Comparison of ENCODE assay signal across 27 mouse cellular contexts in genomic region chr3:37257776-37258175, GRCm38 (mm10). TPM values are rescaled to one million over a fixed set of nuclear protein-coding genes. Genes with fewer than 3 reads are reported as not detected.
DNase-seq lines count a peak whose midpoint lies in the region; TF ChIP-seq lines count a peak whose summit lies in the region.
"Had no signal": no experiment of that assay in that cellular context is flagged by ENCODE, and none has a peak within 500 bp of the region (broad histone marks: within the 10 kb centered on the region; RNA-seq: fewer than 3 reads in every experiment).

No protein-coding gene starts in this region.

- no peak for DNase-seq in testis, postnatal 14 days (ENCODE audit: low spot score)
- DNase-seq in CD4-positive helper T cell, adult 2 months (ENCODE audit: low read depth, low spot score): peak; percentile 68
- peak; percentile 4 for DNase-seq in T-cell, adult 2 months (ENCODE audit: low spot score)
- DNase-seq in embryo, embryonic 10 days (ENCODE audit: low spot score): no peak
- no peak for DNase-seq in cerebellum, adult 9-10 months
- DNase-seq: adrenal gland, adult 2 months; adrenal gland, postnatal 10 days; adrenal gland, postnatal 25 days; B cell, adult 2 months; cerebellum, adult 11 months; cerebellum, adult 18-20 months; cerebellum, adult 8-10 months; cerebellum, postnatal 10 days; cerebellum, postnatal 25 days; embryo, embryonic 11 days; forebrain, postnatal 0 days had no signal

- H3K4me3 ChIP-seq in testis, adult 2 months (ENCODE audit: control insufficient read depth, low read depth, low read length): peak overlapping the region; percentile 2; the same call in 1 of the 2 replicates
- H3K4me3 ChIP-seq: embryonic facial prominence, embryonic 13.5 days; embryonic facial prominence, embryonic 15.5 days; erythroblast, embryonic 14.5 days; forebrain, embryonic 10.5 days; forebrain, embryonic 12.5 days had no signal

- H3K27me3 ChIP-seq in testis, adult 2 months (ENCODE audit: control insufficient read depth, insufficient read depth, low read length): no peaks in the 10 kb centered on the region
- H3K27me3 ChIP-seq: embryonic facial prominence, embryonic 13.5 days; embryonic facial prominence, embryonic 15.5 days; forebrain, embryonic 12.5 days had no signal

- H3K36me3 ChIP-seq in testis, adult 2 months (ENCODE audit: control insufficient read depth, insufficient read depth, low read length): no peaks in the 10 kb centered on the region
- H3K36me3 ChIP-seq: embryonic facial prominence, embryonic 13.5 days; embryonic facial prominence, embryonic 15.5 days; forebrain, embryonic 10.5 days; forebrain, embryonic 12.5 days; G1E had no signal

- TF ChIP-seq CTCF in testis, adult 2 months (IDR thresholded peaks at IDR 0.05; ENCODE audit: control insufficient read depth, insufficient read depth, insufficient replicate concordance, low read depth, low read length): no peak

- 0 out of 2 replicates have a peak overlapping the region, but pooled peaks have one; percentile 5 for H3K27ac ChIP-seq in testis, adult 2 months (ENCODE audit: control insufficient read depth, insufficient read depth, low read depth, low read length)
- H3K27ac ChIP-seq: embryonic facial prominence, embryonic 13.5 days; embryonic facial prominence, embryonic 15.5 days; forebrain, embryonic 10.5 days; forebrain, embryonic 12.5 days had no signal

- no peak for TF ChIP-seq POLR2A in testis, adult 2 months (IDR thresholded peaks at IDR 0.05; ENCODE audit: control insufficient read depth, low read depth, low read length)

- H3K4me1 ChIP-seq in testis, adult 2 months (ENCODE audit: control insufficient read depth, insufficient read depth, low read length): peaks cover 5% of the 10 kb centered on the region
- H3K4me1 ChIP-seq: embryonic facial prominence, embryonic 13.5 days; embryonic facial prominence, embryonic 15.5 days; forebrain, embryonic 10.5 days; forebrain, embryonic 12.5 days had no signal

RNA-seq across cellular contexts. Expression of gene Il21, which starts 25.3 kb away (rescaled TPM):
- polyA plus RNA-seq in testis, adult 2 months (2012; rRNA removed): 0.06 and 0.10 TPM in 2 replicates
- polyA plus RNA-seq: adrenal gland, adult 2 months; brain, embryonic 14.5 days; embryonic facial prominence, embryonic 11.5 days; embryonic facial prominence, embryonic 13.5 days; embryonic facial prominence, embryonic 15.5 days; erythroblast, embryonic 14.5 days; forebrain, embryonic 10.5 days; forebrain, embryonic 12.5 days; forebrain, embryonic 14.5 days; forebrain, postnatal 0 days; G1E; Patski had no signal

RNA-seq across cellular contexts. Expression of gene Bbs12, which starts 54.6 kb away (rescaled TPM):
- polyA plus RNA-seq in testis, adult 2 months (2012; rRNA removed): 1.5 and 2.4 TPM in 2 replicates
- polyA plus RNA-seq: erythroblast, embryonic 14.5 days had no signal

RNA-seq across cellular contexts. Expression of gene Cetn4, which starts 54.7 kb away (rescaled TPM):
- 101 and 172 TPM in 2 replicates for polyA plus RNA-seq in testis, adult 2 months (2012; rRNA removed)

Comparison
In these comparisons a context has a peak if more than half of its experiments do, and no peak if none do; other contexts are left out.
1. DNase-seq: peak in CD4-positive helper T cell, adult 2 months (single experiment) and T-cell, adult 2 months (single experiment); none in testis, postnatal 14 days (single experiment), embryo, embryonic 10 days (single experiment) and cerebellum, adult 9-10 months (single experiment).